ENCODE assay signal across 8 mouse cellular contexts in the genomic region with DNA sequence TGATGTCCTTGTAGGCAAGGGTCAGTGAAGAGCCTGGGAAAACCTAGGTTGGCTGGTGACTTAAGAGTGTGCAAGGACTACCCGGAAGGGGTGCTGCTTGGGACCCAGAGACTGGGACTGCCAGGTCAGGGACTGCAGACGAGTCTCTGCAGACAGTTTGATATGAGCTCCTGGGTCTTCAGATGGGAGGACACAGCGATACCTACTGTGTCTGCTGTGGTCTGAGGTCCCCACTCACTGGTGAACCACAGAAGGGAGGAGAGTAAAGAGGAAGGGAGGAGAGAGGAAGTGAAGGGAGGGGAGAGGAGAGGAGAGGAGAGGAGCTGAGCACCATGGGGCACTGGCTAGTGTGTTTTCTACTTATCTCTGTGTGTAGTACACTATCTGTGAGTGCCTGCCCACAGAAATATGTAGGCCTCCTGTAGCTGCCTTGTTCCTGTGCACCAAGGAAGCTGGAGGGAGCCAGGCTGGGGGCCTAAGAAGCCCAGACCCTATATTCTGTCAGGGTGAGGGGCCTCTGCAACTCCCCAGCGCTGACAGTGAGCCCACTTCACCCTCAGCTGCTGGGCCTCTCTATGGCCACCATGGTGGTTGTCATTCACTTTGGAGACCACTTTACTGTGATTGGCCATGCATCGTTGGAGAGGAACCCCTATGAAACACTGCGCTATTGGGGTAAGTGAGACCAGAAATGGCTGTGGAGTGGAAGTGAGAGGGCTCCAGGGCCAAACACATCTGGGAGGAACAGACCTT. TPM values are rescaled to one million over a fixed set of nuclear protein-coding genes. Genes with fewer than 3 reads are reported as not detected.
DNase-seq lines count a peak whose midpoint lies in the region; ATAC-seq and TF ChIP-seq lines count a peak whose summit lies in the region.

No protein-coding gene starts in this region.

- H3K9me3 ChIP-seq in heart, embryonic 13.5 days: no peaks in the 10 kb centered on the region
- no peaks in the 10 kb centered on the region for H3K9me3 ChIP-seq in G1E (replicated peaks)
- H3K9me3 ChIP-seq in limb, embryonic 10.5 days (replicated peaks): no peaks in the 10 kb centered on the region
- H3K9me3 ChIP-seq in forebrain, postnatal 0 days (ENCODE audit: low read length): no peaks in the 10 kb centered on the region
- H3K9me3 ChIP-seq in forebrain, embryonic 16.5 days (ENCODE audit: control insufficient read depth, low read length): no peaks in the 10 kb centered on the region

- ATAC-seq in heart, embryonic 13.5 days (ENCODE audit: extremely low read depth, insufficient number of reproducible peaks, low FRiP score, low TSS enrichment): no peak
- ATAC-seq in G1E (ENCODE audit: extremely low read depth, insufficient number of reproducible peaks, low FRiP score, poor library complexity, severe bottlenecking): peak; percentile 47
- no peak for ATAC-seq in forebrain, postnatal 0 days
- no peak for ATAC-seq in forebrain, embryonic 16.5 days

- H3K9ac ChIP-seq in heart, embryonic 13.5 days: peak overlapping the region; percentile 80
- no peak overlapping the region for H3K9ac ChIP-seq in forebrain, postnatal 0 days
- no peak overlapping the region for H3K9ac ChIP-seq in forebrain, embryonic 16.5 days (replicated peaks; ENCODE audit: low read depth, low read length)

- WGBS in heart, embryonic 13.5 days: 64% methylated on average over 6 of the region's 6 CpGs
- WGBS in limb, embryonic 10.5 days: 90% methylated on average over 6 of the region's 6 CpGs
- 90% methylated on average over 6 of the region's 6 CpGs for WGBS in forebrain, postnatal 0 days
- 85% methylated on average over 6 of the region's 6 CpGs for WGBS in forebrain, embryonic 16.5 days

- TF ChIP-seq CTCF in G1E (IDR thresholded peaks at IDR 0.05; ENCODE audit: low read depth, low read length): no peak
- no peak for TF ChIP-seq CTCF in forebrain, postnatal 0 days (IDR thresholded peaks at IDR 0.05; ENCODE audit: low read depth)

- H3K4me1 ChIP-seq in heart, embryonic 13.5 days: peaks cover 69% of the 10 kb centered on the region
- peaks cover 81% of the 10 kb centered on the region for H3K4me1 ChIP-seq in G1E (ENCODE audit: insufficient read depth, low read depth, low read length)
- peaks cover 64% of the 10 kb centered on the region for H3K4me1 ChIP-seq in limb, embryonic 10.5 days
- H3K4me1 ChIP-seq in forebrain, postnatal 0 days (ENCODE audit: insufficient read depth): no peaks in the 10 kb centered on the region; the same call in 1 of the 2 replicates
- peaks cover 18% of the 10 kb centered on the region for H3K4me1 ChIP-seq in forebrain, embryonic 16.5 days (replicated peaks; ENCODE audit: control insufficient read depth, insufficient read depth, low read length)

- no peaks in the 10 kb centered on the region for H3K27me3 ChIP-seq in heart, embryonic 13.5 days (replicated peaks)
- H3K27me3 ChIP-seq in G1E (ENCODE audit: insufficient read depth, low read length): no peaks in the 10 kb centered on the region
- no peaks in the 10 kb centered on the region for H3K27me3 ChIP-seq in limb, embryonic 10.5 days (ENCODE audit: low read depth, poor library complexity, severe bottlenecking)
- no peaks in the 10 kb centered on the region for H3K27me3 ChIP-seq in forebrain, postnatal 0 days (ENCODE audit: insufficient read depth, low read length)
- no peaks in the 10 kb centered on the region for H3K27me3 ChIP-seq in forebrain, embryonic 16.5 days (replicated peaks; ENCODE audit: control insufficient read depth, insufficient read depth, low read length)

- H3K4me2 ChIP-seq in heart, embryonic 13.5 days: peak overlapping the region; percentile 57
- no peak overlapping the region for H3K4me2 ChIP-seq in forebrain, postnatal 0 days (ENCODE audit: low read depth)
- no peak overlapping the region for H3K4me2 ChIP-seq in forebrain, embryonic 16.5 days (ENCODE audit: low read length)

- DNase-seq in heart, adult 9 months (ENCODE audit: low spot score in 2 of 2): no peak
- peak; percentile 43 for DNase-seq in G1E (ENCODE audit: low spot score)
- DNase-seq in limb, embryonic 10.5 days (ENCODE audit: low spot score): no peak
- peak; percentile 46 to 51 for DNase-seq in spleen, adult 18-20 months
- DNase-seq in forebrain, postnatal 0 days: no peak
- DNase-seq in right cerebral cortex, adult 18-20 months: no peak

- peak overlapping the region; percentile 97 for H3K27ac ChIP-seq in heart, embryonic 13.5 days (replicated peaks)
- H3K27ac ChIP-seq in limb, embryonic 10.5 days: peak overlapping the region; percentile 96
- H3K27ac ChIP-seq in forebrain, postnatal 0 days (ENCODE audit: low read depth, low read length): no peak overlapping the region
- H3K27ac ChIP-seq in forebrain, embryonic 16.5 days (ENCODE audit: low read length): no peak overlapping the region

- no peaks in the 10 kb centered on the region for H3K36me3 ChIP-seq in heart, embryonic 13.5 days
- peaks cover 48% of the 10 kb centered on the region for H3K36me3 ChIP-seq in G1E (replicated peaks)
- H3K36me3 ChIP-seq in limb, embryonic 10.5 days: no peaks in the 10 kb centered on the region
- no peaks in the 10 kb centered on the region for H3K36me3 ChIP-seq in forebrain, postnatal 0 days (ENCODE audit: insufficient read depth)
- H3K36me3 ChIP-seq in forebrain, embryonic 16.5 days (ENCODE audit: control insufficient read depth, insufficient read depth): no peaks in the 10 kb centered on the region

- H3K4me3 ChIP-seq in heart, embryonic 13.5 days: peak overlapping the region; percentile 31
- peak overlapping the region; percentile 80 for H3K4me3 ChIP-seq in G1E (ENCODE audit: low read depth, low read length)
- peak overlapping the region; percentile 5; the same call in 1 of the 2 replicates for H3K4me3 ChIP-seq in limb, embryonic 10.5 days
- no peak overlapping the region for H3K4me3 ChIP-seq in forebrain, postnatal 0 days (ENCODE audit: low read depth, low read length)
- H3K4me3 ChIP-seq in forebrain, embryonic 16.5 days (replicated peaks; ENCODE audit: low read length): no peak overlapping the region

RNA-seq across cellular contexts. Expression of a gene that starts 0.7 kb away (rescaled TPM):
- 4.9 and 5.9 TPM in 2 replicates for polyA plus RNA-seq in heart, embryonic 13.5 days (2015; fragmentation: Nextera tagmentation; extraction: Ambion mirVana)
- total RNA-seq in G1E (2014; fragmentation: Nextera tagmentation) (104 and 119 TPM in 2 replicates), G1E (2017) (247 and 297 TPM in 2 replicates)
- 57.5 and 59.3 TPM in 2 replicates for polyA plus RNA-seq in G1E (2012)
- 5.5 TPM in 2 replicates for polyA plus RNA-seq in limb, embryonic 10.5 days (2016; fragmentation: Nextera tagmentation; extraction: Ambion mirVana)
- 1.4 TPM in 1 of 2 replicates, not detected in the other for total RNA-seq in forebrain, postnatal 0 days (2014; rRNA removed)
- 0.53 and 0.56 TPM in 2 replicates for polyA plus RNA-seq in forebrain, postnatal 0 days (2015; fragmentation: Nextera tagmentation; extraction: Ambion mirVana)
- polyA plus RNA-seq in forebrain, embryonic 16.5 days (2015; fragmentation: Nextera tagmentation; extraction: Ambion mirVana): 0.32 and 0.53 TPM in 2 replicates

RNA-seq across cellular contexts. Expression of a gene that starts 36.5 kb away (rescaled TPM):
- polyA plus RNA-seq in heart, embryonic 13.5 days (2015; fragmentation: Nextera tagmentation; extraction: Ambion mirVana): 0.33 and 0.52 TPM in 2 replicates
- total RNA-seq in G1E (2014; fragmentation: Nextera tagmentation) (not detected in 2 replicates), G1E (2017) (0.12 TPM in 1 of 2 replicates, not detected in the other)
- not detected in 2 replicates for polyA plus RNA-seq in G1E (2012)
- 0.26 and 0.40 TPM in 2 replicates for polyA plus RNA-seq in limb, embryonic 10.5 days (2016; fragmentation: Nextera tagmentation; extraction: Ambion mirVana)
- total RNA-seq in forebrain, postnatal 0 days (2014; rRNA removed): 0.54 TPM in 1 of 2 replicates, not detected in the other
- 0.44 and 0.52 TPM in 2 replicates for polyA plus RNA-seq in forebrain, postnatal 0 days (2015; fragmentation: Nextera tagmentation; extraction: Ambion mirVana)
- polyA plus RNA-seq in forebrain, embryonic 16.5 days (2015; fragmentation: Nextera tagmentation; extraction: Ambion mirVana): 0.40 and 0.98 TPM in 2 replicates

RNA-seq across cellular contexts. Expression of a gene that starts 47.0 kb away (rescaled TPM):
- 750 and 845 TPM in 2 replicates for polyA plus RNA-seq in heart, embryonic 13.5 days (2015; fragmentation: Nextera tagmentation; extraction: Ambion mirVana)
- total RNA-seq in G1E (2014; fragmentation: Nextera tagmentation) (166 and 192 TPM in 2 replicates), G1E (2017) (185 and 191 TPM in 2 replicates)
- 152 and 187 TPM in 2 replicates for polyA plus RNA-seq in G1E (2012)
- 267 and 310 TPM in 2 replicates for polyA plus RNA-seq in limb, embryonic 10.5 days (2016; fragmentation: Nextera tagmentation; extraction: Ambion mirVana)
- 349 and 423 TPM in 2 replicates for total RNA-seq in forebrain, postnatal 0 days (2014; rRNA removed)
- polyA plus RNA-seq in forebrain, postnatal 0 days (2015; fragmentation: Nextera tagmentation; extraction: Ambion mirVana): 470 and 473 TPM in 2 replicates
- polyA plus RNA-seq in forebrain, embryonic 16.5 days (2015; fragmentation: Nextera tagmentation; extraction: Ambion mirVana): 319 and 342 TPM in 2 replicates

Comparison
In these comparisons a context has a peak if more than half of its experiments do, and no peak if none do; other contexts are left out.
1. H3K27ac ChIP-seq: peak in heart, embryonic 13.5 days (single experiment) and limb, embryonic 10.5 days (single experiment); none in forebrain, postnatal 0 days (single experiment) and forebrain, embryonic 16.5 days (single experiment).
2. H3K4me3 ChIP-seq: peak in heart, embryonic 13.5 days (single experiment), G1E (single experiment) and limb, embryonic 10.5 days (single experiment); none in forebrain, postnatal 0 days (single experiment) and forebrain, embryonic 16.5 days (single experiment).
3. DNase-seq: peak in G1E (single experiment) and spleen, adult 18-20 months (2 of 2); none in heart, adult 9 months (0 of 2), limb, embryonic 10.5 days (single experiment), forebrain, postnatal 0 days (single experiment) and right cerebral cortex, adult 18-20 months (single experiment).